Mouse (Mus musculus): ENCODE measurements around the gene H2afz. TPM values are rescaled to one million over a fixed set of nuclear protein-coding genes. Genes with fewer than 3 reads are reported as not detected.
"Not testable (repeated sequence)": the region's sequence is repeated elsewhere in the genome, so short reads cannot be mapped to it uniquely, and the experiment has no call there.

H2afz gene
- total RNA-seq, 4 experiments from 2014 or later: 70.3 to 85.0 (median 79.7) TPM

DNA sequence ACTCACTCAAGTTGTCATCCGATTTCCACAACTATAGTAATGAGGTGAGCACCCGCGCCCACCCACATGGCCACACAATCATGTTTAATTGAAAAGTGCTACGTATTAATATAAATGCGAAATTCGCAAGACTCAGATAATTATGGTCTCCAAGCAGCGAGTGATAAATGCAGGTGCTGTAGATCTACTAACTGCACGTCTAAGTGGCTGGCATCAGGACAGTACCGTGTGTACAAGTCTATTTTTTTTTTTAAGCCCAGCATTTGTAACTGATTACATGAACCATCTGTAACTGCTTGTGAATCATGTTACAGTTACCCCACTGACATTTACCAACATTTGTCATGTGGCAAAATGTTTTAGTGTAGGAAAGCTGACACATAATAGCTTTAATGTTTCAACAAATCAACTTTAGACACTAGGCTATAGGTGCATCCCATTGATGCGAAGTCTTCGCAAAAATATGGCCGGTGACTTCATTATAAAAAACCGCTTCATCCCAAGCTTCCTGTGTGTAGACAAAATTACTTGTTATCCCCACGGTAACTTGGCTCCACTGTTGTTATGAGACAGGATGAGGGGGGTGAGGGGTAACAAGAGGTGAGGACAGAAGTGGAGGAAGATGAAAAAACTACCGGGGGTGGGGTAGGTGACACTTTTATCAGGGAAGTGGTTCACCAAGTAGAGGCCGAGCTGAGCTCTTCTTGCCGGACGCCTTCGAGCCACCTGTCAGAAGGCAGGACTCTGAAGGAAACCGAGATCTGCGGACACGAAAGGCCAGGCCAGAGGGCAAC, 760 bp upstream of the H2afz start:
- no peak for DNase-seq (ENCODE audit: low spot score in 2 of 2)

DNA sequence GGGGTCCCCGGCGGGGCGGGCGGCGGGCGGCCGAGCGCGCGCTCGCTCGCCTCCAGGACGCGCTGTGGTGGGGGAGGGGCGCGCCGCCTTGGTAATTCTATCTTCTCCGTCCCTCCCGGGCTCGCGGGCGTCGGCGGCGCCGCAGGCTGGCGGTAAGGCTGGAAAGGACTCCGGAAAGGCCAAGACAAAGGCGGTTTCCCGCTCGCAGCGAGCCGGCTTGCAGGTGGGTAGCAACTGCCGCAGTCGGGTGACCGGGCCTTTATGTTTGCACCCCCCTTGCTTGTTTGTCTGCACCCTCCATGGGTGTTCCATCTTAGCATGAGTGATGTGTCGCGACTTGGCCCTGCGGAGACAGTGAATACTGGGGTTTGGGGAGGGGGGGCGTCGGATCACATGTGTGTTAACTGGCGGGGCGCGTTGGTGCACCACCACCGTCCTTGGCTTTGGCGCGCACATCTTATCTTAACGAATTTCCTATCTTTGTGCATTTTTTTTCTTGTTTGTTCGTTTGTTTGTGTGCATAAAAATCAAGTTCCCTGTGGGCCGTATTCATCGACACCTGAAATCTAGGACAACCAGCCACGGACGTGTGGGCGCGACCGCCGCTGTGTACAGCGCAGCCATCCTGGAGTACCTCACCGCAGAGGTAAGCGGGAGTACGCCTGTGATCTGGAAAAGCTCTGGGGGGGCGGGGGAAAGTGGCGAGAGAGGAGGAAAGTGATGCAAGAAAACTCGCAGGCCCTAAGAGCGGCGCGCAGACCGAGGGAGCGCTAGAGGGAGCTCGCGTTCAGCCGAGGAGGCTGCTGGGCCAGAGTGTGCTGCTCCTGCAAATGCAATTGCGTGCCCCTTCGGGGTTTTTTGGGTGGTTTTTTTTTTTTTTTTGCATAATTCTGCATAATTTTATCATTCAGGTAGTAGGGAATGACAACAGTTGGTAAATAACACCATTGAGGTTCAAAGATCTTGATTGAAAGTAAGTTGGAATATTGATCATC, 998 bp downstream of the H2afz start:
- peak; percentile 61 to 75 for DNase-seq (ENCODE audit: low spot score in 2 of 2)

GRCm38 (mm10) chr3:137867133-137867436, 2.8 kb downstream of the H2afz start:
- no peak for DNase-seq (ENCODE audit: low spot score in 2 of 2)

DNA sequence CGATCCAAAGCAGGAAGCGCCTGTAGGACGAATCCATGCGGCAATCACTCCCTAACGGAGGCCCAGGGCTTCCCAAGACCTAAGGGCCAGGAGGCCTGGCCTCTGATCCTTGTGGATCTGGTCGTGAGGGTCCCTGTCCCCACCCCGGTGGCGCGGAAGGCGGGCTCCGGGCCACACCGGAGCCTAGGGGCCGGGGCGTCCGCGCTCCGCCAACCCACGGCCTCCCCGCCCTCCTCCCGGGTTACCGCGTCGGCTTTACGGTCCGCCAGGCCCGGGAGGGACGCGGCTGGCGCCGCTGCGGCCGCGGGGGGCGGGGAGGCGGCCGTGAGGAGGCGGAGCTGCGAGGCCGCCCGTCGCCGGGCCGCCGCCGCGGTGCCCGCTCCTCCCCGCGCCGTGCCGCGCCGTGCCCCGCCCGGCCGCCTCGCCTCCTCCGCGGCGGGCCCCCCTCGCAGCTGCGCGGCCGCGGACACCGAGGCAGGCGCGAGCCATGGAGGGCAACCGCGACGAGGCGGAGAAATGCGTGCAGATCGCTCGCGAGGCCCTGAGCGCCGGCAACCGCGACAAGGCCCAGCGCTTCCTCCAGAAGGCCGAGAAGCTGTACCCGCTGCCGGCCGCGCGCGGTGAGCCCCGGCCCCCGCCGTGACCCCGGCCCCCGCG, 3.3 kb downstream of the H2afz start, which contains the start of gene Dnajb14:
Gene Dnajb14, plus strand, starts transcription at position 239 of the 657 bp plus-strand sequence.
- peak; percentile 47 to 51 for DNase-seq (ENCODE audit: low spot score in 2 of 2)

GRCm38 (mm10) chr3:137868094-137868913, 4.0 kb downstream of the H2afz start:
- no peak for DNase-seq (ENCODE audit: low spot score in 2 of 2)

GRCm38 (mm10) chr3:137869395-137869794, 5.1 kb downstream of the H2afz start:
- no peak for DNase-seq (ENCODE audit: low spot score in 2 of 2)

- no peak for DNase-seq (ENCODE audit: low spot score in 2 of 2)
Measured at GRCm38 (mm10) chr3:137879313-137879712, 15.0 kb downstream of the H2afz start.

DNA sequence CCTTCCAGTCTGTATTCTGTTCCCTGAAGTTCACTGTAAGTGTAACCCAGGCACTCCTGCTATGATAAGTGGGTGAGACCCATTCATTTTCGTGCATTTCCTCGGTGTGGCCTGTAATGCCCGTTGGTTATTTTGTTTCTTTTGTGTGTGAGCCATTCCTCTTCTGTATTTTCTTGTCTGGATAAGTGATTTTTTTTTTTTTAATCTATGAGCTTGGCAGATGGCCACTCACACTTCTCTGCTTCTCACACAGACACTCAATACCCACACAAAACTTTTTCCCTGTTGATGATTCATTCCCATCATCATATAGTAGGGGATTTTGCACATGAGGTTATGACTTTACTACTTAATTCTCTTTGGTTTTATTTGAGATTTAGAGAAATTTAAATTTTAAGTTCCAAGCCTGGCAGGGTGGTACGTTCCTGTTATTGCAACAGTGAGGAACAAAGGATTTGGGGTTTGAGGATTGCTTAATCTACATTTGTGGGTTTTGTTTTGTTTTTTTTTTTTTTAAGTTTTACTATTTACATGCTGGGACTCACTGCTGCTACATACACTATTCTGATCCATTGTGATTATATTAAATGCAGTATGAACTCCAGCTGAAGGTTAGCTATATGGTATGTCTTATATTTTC, 15.9 kb downstream of the H2afz start:
- DNase-seq (ENCODE audit: low spot score in 2 of 2): no peak

DNA sequence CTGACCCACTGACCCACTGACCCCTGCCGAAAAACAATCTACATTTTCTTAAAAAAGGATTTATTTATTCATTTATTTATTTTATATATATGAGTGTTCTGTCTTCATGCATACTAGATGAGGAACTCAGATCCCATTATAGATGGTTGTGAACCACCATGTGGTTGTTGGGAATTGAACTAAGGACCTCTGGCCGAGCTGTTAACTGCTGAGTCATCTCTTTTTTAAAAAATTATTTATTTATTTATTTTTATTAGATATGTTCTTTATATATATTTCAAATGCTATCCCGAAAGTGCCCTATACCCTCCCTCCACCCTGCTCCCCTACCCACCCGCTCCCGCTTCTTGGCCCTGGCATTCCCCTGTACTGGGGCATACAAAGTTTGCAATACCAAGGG, 16.8 kb downstream of the H2afz start:
- DNase-seq (ENCODE audit: low spot score in 2 of 2): no peak

DNA sequence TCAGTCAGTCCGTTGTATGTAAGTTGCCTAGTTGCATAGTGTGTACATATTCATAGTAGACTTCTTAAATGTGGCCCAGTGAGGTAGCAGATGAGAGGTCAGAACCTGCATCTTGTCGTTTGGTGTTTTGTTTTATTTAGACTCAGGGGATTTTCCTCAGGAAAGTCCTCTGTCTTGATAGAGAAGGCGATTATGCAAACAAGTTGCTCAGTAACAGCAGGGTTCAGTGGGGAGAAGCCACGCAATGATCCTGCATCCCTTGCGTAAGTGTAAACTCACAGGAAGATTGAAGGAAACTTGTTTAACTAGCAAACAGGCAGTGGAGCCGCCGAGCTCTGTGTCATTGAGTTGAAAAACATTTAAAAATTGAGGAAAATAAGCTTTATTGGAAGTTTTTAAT, 23.7 kb downstream of the H2afz start:
- DNase-seq (ENCODE audit: low spot score in 2 of 2): no peak

GRCm38 (mm10) chr3:137891089-137891488, 26.8 kb downstream of the H2afz start:
- DNase-seq (ENCODE audit: low spot score in 2 of 2): no peak

GRCm38 (mm10) chr3:137892118-137892517, 27.8 kb downstream of the H2afz start:
- DNase-seq (ENCODE audit: low spot score in 2 of 2): no peak

DNA sequence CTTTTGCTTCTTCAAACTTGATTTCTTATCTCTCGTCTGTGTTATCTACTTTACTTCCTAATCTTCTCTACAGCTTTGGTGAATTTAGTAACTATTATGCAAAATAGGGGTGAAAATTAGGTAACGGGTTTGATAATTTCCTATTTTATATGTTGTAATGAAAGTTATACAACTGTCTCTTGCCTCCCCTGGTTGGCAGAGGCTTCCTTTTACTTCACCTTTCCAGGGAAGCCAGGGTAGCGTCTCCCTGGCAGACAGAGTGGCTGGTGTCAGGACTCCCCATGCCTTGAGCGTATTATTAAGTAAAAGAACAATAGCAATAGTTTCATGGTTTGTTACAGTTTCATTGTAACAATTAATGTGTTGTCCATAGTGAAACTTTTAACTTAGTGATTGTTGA, 29.5 kb downstream of the H2afz start:
- DNase-seq (ENCODE audit: low spot score in 2 of 2): no peak

GRCm38 (mm10) chr3:137895196-137895595, 30.9 kb downstream of the H2afz start:
- DNase-seq (ENCODE audit: low spot score in 2 of 2): no peak

DNA sequence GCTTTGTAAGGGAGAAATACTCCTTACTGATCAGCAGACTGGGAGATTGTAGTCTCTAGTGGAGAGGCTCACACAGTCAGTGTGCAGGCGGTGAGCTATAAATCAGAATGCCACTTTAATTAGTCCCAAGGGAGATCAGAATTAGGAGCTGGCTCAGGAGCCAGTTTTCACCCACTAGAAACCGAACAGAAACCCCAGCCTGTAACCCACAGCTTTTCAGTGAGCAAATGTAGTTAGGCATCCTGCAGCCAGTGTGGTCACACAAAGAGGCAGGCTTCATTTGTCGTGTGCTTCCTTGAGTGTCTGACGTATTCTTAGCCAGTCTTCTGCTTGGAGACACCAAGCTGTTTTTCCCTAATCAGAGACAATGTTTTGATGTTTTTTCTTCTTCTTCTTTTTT, 32.1 kb downstream of the H2afz start:
- DNase-seq (ENCODE audit: low spot score in 2 of 2): no peak

DNA sequence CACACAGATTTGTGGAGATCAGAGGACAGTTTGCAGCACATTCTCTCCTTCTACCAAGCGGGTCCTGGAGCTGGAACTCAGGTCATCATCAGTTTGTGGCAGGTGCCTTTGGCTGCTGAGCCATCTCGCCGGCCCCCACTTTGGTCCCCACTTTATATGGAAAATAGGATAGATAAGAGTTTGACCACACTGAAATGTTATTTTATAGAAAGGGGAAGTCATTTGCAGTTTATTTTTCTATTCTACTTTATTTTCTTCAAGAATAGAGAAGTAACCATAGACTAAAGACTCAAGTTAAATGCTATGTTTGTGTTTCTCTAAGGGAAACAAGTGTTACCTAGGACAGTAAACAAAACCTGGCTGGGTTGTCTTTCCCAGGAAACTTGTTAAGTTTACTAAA, 32.6 kb downstream of the H2afz start:
- DNase-seq (ENCODE audit: low spot score in 2 of 2): no peak

- DNase-seq (ENCODE audit: low spot score in 2 of 2): no peak
Measured at GRCm38 (mm10) chr3:137897685-137898084, 33.4 kb downstream of the H2afz start.

DNA sequence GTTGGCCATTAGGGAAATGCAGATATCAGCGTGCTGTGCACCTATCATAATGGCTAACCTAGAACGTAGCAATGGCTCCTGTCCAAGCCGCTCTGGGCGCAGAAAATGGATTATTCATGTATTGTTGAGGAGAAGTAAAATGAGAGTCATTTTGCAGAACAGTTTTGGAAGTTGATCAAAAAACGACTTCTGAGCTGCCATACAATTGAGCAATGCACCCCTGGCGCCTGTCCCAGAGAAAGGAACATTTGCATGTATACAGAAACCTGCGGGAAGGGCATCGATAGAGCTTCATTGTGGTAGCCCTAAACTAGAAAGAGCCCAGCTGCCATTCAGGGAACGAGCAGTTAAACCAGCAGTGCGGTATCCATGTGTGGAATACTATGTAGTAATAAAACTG, 35.9 kb downstream of the H2afz start:
- DNase-seq (ENCODE audit: low spot score in 2 of 2): no peak

GRCm38 (mm10) chr3:137913093-137913492, 48.8 kb downstream of the H2afz start:
- no peak for DNase-seq (ENCODE audit: low spot score in 2 of 2)

DNA sequence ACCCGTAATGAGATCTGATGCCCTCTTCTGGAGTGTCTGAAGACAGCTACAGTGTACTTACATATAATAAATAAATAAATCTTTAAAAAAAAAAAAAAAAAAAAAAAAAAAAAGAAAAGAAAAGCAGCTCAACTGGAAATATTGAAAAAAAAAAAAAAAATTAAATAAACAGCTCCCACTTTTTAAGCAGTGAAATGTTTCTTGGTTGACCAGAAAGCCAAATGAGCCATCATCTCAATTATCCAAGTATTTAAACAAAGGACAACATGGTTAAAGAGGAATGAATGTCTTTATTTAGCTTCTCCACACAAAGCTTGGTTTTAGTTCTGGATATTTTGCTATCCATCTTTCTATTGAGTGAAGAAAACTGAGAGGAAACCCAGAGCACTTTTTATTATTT, 50.3 kb downstream of the H2afz start:
- not testable (repeated sequence) for DNase-seq (ENCODE audit: low spot score in 2 of 2)
